Mouse (Mus musculus): Measurements from ENCODE around the gene Mgat5b. TPM values are rescaled to one million over a fixed set of nuclear protein-coding genes. Genes with fewer than 3 reads are reported as not detected.

Mgat5b gene
- polyA plus RNA-seq (2015; fragmentation: Nextera tagmentation; extraction: Ambion mirVana): 0.69 and 0.90 TPM in 2 replicates

GRCm38 (mm10) chr11:116918323-116919185, at the start of gene Mgat5b:
Gene Mgat5b, plus strand, starts transcription at chr11:116918863.
- peak within 1 kb of the TSS; percentile 59 for H3K4me3 ChIP-seq (replicated peaks)
- peak within 1 kb of the TSS; percentile 58 for H3K9ac ChIP-seq
- H3K27ac ChIP-seq: no peak within 1 kb of the TSS
- peak within 1 kb of the TSS; percentile 100 for H3K4me2 ChIP-seq (replicated peaks)
- peaks cover 63% of the 10 kb centered on the region for H3K27me3 ChIP-seq (replicated peaks)
- under 1% methylated on average over 80 of the region's 90 CpGs for WGBS
- H3K9me3 ChIP-seq: no peaks in the 10 kb centered on the region
- ATAC-seq: peak; percentile 90
- no peaks in the 10 kb centered on the region for H3K36me3 ChIP-seq
- peaks cover 11% of the 10 kb centered on the region for H3K4me1 ChIP-seq (replicated peaks)

GRCm38 (mm10) chr11:116869223-116869622, 49.4 kb upstream of the Mgat5b start:
- H3K4me3 ChIP-seq (replicated peaks): no peak overlapping the region
- H3K9me3 ChIP-seq: no peaks in the 10 kb centered on the region
- peaks cover 22% of the 10 kb centered on the region for H3K36me3 ChIP-seq
- no peak overlapping the region for H3K27ac ChIP-seq
- H3K9ac ChIP-seq: no peak overlapping the region
- no peak for ATAC-seq
- no peak overlapping the region for H3K4me2 ChIP-seq (replicated peaks)
- H3K4me1 ChIP-seq (replicated peaks): no peaks in the 10 kb centered on the region
- H3K27me3 ChIP-seq (replicated peaks): no peaks in the 10 kb centered on the region
- 77% methylated on average over 8 of the region's 8 CpGs for whole genome bisulfite sequencing

GRCm38 (mm10) chr11:116869641-116870040, 49.0 kb upstream of the Mgat5b start:
- no peaks in the 10 kb centered on the region for H3K9me3 ChIP-seq

GRCm38 (mm10) chr11:116871538-116871937, 47.1 kb upstream of the Mgat5b start:
- Histone ChIP-seq H3K27me3 (replicated peaks) (no peaks in the 10 kb centered on the region), H3K4me2 (replicated peaks) (no peak overlapping the region), H3K4me3 (replicated peaks) (no peak overlapping the region), H3K27ac (no peak overlapping the region), H3K9ac (no peak overlapping the region), H3K9me3 (no peaks in the 10 kb centered on the region), H3K36me3 (peaks cover 17% of the 10 kb centered on the region), H3K4me1 (replicated peaks) (no peaks in the 10 kb centered on the region)
- no peak for ATAC-seq
- WGBS: 90% methylated on average over 9 of the region's 9 CpGs

More at GRCm38 (mm10) chr11:116869641-116870040, 49.0 kb upstream of the Mgat5b start:
- Histone ChIP-seq H3K4me2 (replicated peaks) (no peak overlapping the region), H3K27ac (no peak overlapping the region), H3K36me3 (peaks cover 26% of the 10 kb centered on the region), H3K4me3 (replicated peaks) (no peak overlapping the region), H3K4me1 (replicated peaks) (no peaks in the 10 kb centered on the region), H3K9ac (no peak overlapping the region), H3K27me3 (replicated peaks) (no peaks in the 10 kb centered on the region)
- 95% methylated on average over 4 of the region's 4 CpGs for WGBS
- no peak for ATAC-seq

GRCm38 (mm10) chr11:116873987-116874386, 44.7 kb upstream of the Mgat5b start:
- H3K27me3 ChIP-seq (replicated peaks): no peaks in the 10 kb centered on the region
- ATAC-seq: no peak
- no peaks in the 10 kb centered on the region for H3K9me3 ChIP-seq
- no peak overlapping the region for H3K27ac ChIP-seq
- peaks cover 17% of the 10 kb centered on the region for H3K36me3 ChIP-seq
- H3K9ac ChIP-seq: no peak overlapping the region
- 85% methylated on average over 20 of the region's 20 CpGs for WGBS
- no peak overlapping the region for H3K4me2 ChIP-seq (replicated peaks)
- H3K4me1 ChIP-seq (replicated peaks): no peaks in the 10 kb centered on the region
- no peak overlapping the region for H3K4me3 ChIP-seq (replicated peaks)

- Histone ChIP-seq H3K27me3 (replicated peaks) (no peaks in the 10 kb centered on the region), H3K9ac (no peak overlapping the region), H3K4me1 (replicated peaks) (no peaks in the 10 kb centered on the region), H3K36me3 (peaks cover 13% of the 10 kb centered on the region), H3K27ac (no peak overlapping the region), H3K9me3 (no peaks in the 10 kb centered on the region), H3K4me2 (replicated peaks) (no peak overlapping the region), H3K4me3 (replicated peaks) (no peak overlapping the region)
- WGBS: 84% methylated on average over 8 of the region's 8 CpGs
- ATAC-seq: peak; percentile 23; the same call in 1 of the 2 replicates
Measured at GRCm38 (mm10) chr11:116878454-116878853, 40.2 kb upstream of the Mgat5b start.

GRCm38 (mm10) chr11:116880839-116881238, 37.8 kb upstream of the Mgat5b start:
- no peaks in the 10 kb centered on the region; the same call in 1 of the 2 replicates for H3K27me3 ChIP-seq (replicated peaks)
- WGBS: 61% methylated on average over 7 of the region's 7 CpGs
- H3K4me3 ChIP-seq (replicated peaks): no peak overlapping the region
- H3K4me1 ChIP-seq (replicated peaks): 0 out of 2 replicates have a peak, but pooled peaks cover 4% of the 10 kb centered on the region
- no peak overlapping the region for H3K9ac ChIP-seq
- peaks cover 2% of the 10 kb centered on the region; the same call in 1 of the 2 replicates for H3K36me3 ChIP-seq
- H3K27ac ChIP-seq: no peak overlapping the region
- no peak for ATAC-seq
- H3K9me3 ChIP-seq: no peaks in the 10 kb centered on the region
- H3K4me2 ChIP-seq (replicated peaks): no peak overlapping the region

GRCm38 (mm10) chr11:116881440-116881839, 37.2 kb upstream of the Mgat5b start:
- Histone ChIP-seq H3K9ac (no peak overlapping the region), H3K4me1 (replicated peaks) (0 out of 2 replicates have a peak, but pooled peaks cover 6% of the 10 kb centered on the region), H3K4me2 (replicated peaks) (no peak overlapping the region), H3K4me3 (replicated peaks) (no peak overlapping the region), H3K27me3 (replicated peaks) (no peaks in the 10 kb centered on the region; the same call in 1 of the 2 replicates), H3K9me3 (no peaks in the 10 kb centered on the region), H3K36me3 (no peaks in the 10 kb centered on the region), H3K27ac (no peak overlapping the region)
- ATAC-seq: no peak
- 55% methylated on average over 5 of the region's 5 CpGs for WGBS

GRCm38 (mm10) chr11:116882446-116882845, 36.2 kb upstream of the Mgat5b start:
- H3K4me2 ChIP-seq (replicated peaks): no peak overlapping the region
- no peaks in the 10 kb centered on the region for H3K9me3 ChIP-seq
- H3K27ac ChIP-seq: no peak overlapping the region
- 75% methylated on average over 10 of the region's 10 CpGs for WGBS
- H3K27me3 ChIP-seq (replicated peaks): peaks cover 2% of the 10 kb centered on the region; the same call in 1 of the 2 replicates
- no peak overlapping the region for H3K4me3 ChIP-seq (replicated peaks)
- H3K36me3 ChIP-seq: no peaks in the 10 kb centered on the region
- ATAC-seq: no peak
- H3K9ac ChIP-seq: no peak overlapping the region
- 0 out of 2 replicates have a peak, but pooled peaks cover 6% of the 10 kb centered on the region for H3K4me1 ChIP-seq (replicated peaks)

- Histone ChIP-seq H3K4me2 (replicated peaks) (no peak overlapping the region), H3K4me1 (replicated peaks) (0 out of 2 replicates have a peak, but pooled peaks cover 6% of the 10 kb centered on the region), H3K4me3 (replicated peaks) (no peak overlapping the region), H3K27ac (no peak overlapping the region), H3K36me3 (no peaks in the 10 kb centered on the region), H3K27me3 (replicated peaks) (peaks cover 2% of the 10 kb centered on the region; the same call in 1 of the 2 replicates), H3K9ac (no peak overlapping the region), H3K9me3 (no peaks in the 10 kb centered on the region)
- WGBS: 85% methylated on average over 6 of the region's 6 CpGs
- ATAC-seq: no peak
Measured at GRCm38 (mm10) chr11:116884061-116884460, 34.6 kb upstream of the Mgat5b start.

GRCm38 (mm10) chr11:116885275-116886151, 33.1 kb upstream of the Mgat5b start:
- H3K9me3 ChIP-seq: no peaks in the 10 kb centered on the region
- no peak overlapping the region for H3K27ac ChIP-seq
- H3K4me2 ChIP-seq (replicated peaks): peak overlapping the region; percentile 56
- WGBS: 4% methylated on average over 28 of the region's 28 CpGs
- 0 out of 2 replicates have a peak, but pooled peaks cover 6% of the 10 kb centered on the region for H3K4me1 ChIP-seq (replicated peaks)
- peak overlapping the region; percentile 19 for H3K4me3 ChIP-seq (replicated peaks)
- no peaks in the 10 kb centered on the region for H3K36me3 ChIP-seq
- H3K27me3 ChIP-seq (replicated peaks): peaks cover 4% of the 10 kb centered on the region; the same call in 1 of the 2 replicates
- H3K9ac ChIP-seq: no peak overlapping the region
- ATAC-seq: peak; percentile 66

- Histone ChIP-seq H3K4me3 (replicated peaks) (no peak overlapping the region), H3K36me3 (no peaks in the 10 kb centered on the region), H3K27ac (no peak overlapping the region), H3K27me3 (replicated peaks) (peaks cover 5% of the 10 kb centered on the region; the same call in 1 of the 2 replicates), H3K4me1 (replicated peaks) (0 out of 2 replicates have a peak, but pooled peaks cover 6% of the 10 kb centered on the region), H3K9ac (no peak overlapping the region), H3K9me3 (no peaks in the 10 kb centered on the region), H3K4me2 (replicated peaks) (no peak overlapping the region)
- WGBS: 61% methylated on average over 5 of the region's 5 CpGs
- ATAC-seq: no peak
Measured at GRCm38 (mm10) chr11:116887136-116887535, 31.5 kb upstream of the Mgat5b start.
